Mouse (Mus musculus) hindbrain, embryonic 10.5 days (tissue): Measurements from ENCODE around the gene Slc20a1. TPM values are rescaled to one million over a fixed set of nuclear protein-coding genes. Genes with fewer than 3 reads are reported as not detected.

Source experiments
- DNase-seq: peaks from one replicate; pipeline ENCODE4 v3.0.0-alpha.2; 2017; ENCODE audit warnings: low spot score
- H3K27ac ChIP-seq: fragments of 300-500 bp; sonication (generic); 2 replicates; pipeline ENCODE4 v1.5.1; 2016; ENCODE audit warnings: mild to moderate bottlenecking, moderate library complexity
- H3K27me3 ChIP-seq: fragments of 300-500 bp; sonication (generic); 2 replicates; pipeline ENCODE4 v1.6.1; 2016; ENCODE audit warnings: mild to moderate bottlenecking; ENCODE audit not compliant: poor library complexity, insufficient read depth, severe bottlenecking
- H3K36me3 ChIP-seq: fragments of 300-500 bp; sonication (generic); 2 replicates; pipeline ENCODE4 v1.6.1; 2016; ENCODE audit warnings: mild to moderate bottlenecking, moderate library complexity
- H3K4me1 ChIP-seq: fragments of 300-500 bp; sonication (generic); replicated peaks from 2 replicates; pipeline ENCODE4 v1.6.1; 2016; ENCODE audit warnings: mild to moderate bottlenecking
- H3K4me3 ChIP-seq: fragments of 300-500 bp; sonication (generic); 2 replicates; pipeline ENCODE4 v1.5.1; 2016; ENCODE audit warnings: mild to moderate bottlenecking, moderate library complexity
- H3K9me3 ChIP-seq: fragments of 300-500 bp; sonication (generic); 2 replicates; pipeline ENCODE4 v1.6.1; 2016; ENCODE audit warnings: mild to moderate bottlenecking, moderate library complexity
- WGBS: fragments of 180-500 bp; shearing (Covaris S2); methylation state at CpG from one replicate; pipeline ENCODE4 v1.1.7; 2016; 5-methylcytosine and 5-hydroxymethylcytosine counted together
- polyA plus RNA-seq: library from polyadenylated mRNA; unstranded; fragments of >200 nt; fragmentation: Nextera tagmentation; extraction: Ambion mirVana; gene quantifications from 2 replicates; pipeline ENCODE4 v1.2.1, GENCODE M21; 2016

Slc20a1 gene
- polyA plus RNA-seq = 37.8 and 46.9 TPM in 2 replicates

GRCm38 (mm10) chr2:129198436-129199327, at the start of gene Slc20a1:
TSS of gene Slc20a1 (plus strand) at chr2:129198764.
- under 1% methylated on average over 94 of the region's 96 CpGs for WGBS
- H3K4me3 ChIP-seq = peak within 1 kb of the TSS; percentile 93
- no peaks in the 10 kb centered on the region for H3K27me3 ChIP-seq
- peaks cover 37% of the 10 kb centered on the region for H3K4me1 ChIP-seq
- H3K36me3 ChIP-seq = peaks cover 38% of the 10 kb centered on the region
- H3K9me3 ChIP-seq = no peaks in the 10 kb centered on the region
- peak within 1 kb of the TSS; percentile 98 for H3K27ac ChIP-seq
- peak; percentile 98 for DNase-seq

GRCm38 (mm10) chr2:129148836-129149235, 49.7 kb upstream of the Slc20a1 start:
- Histone ChIP-seq H3K27me3 (no peaks in the 10 kb centered on the region), H3K36me3 (no peaks in the 10 kb centered on the region), H3K4me3 (no peak overlapping the region), H3K4me1 (peaks cover 8% of the 10 kb centered on the region; the same call in 1 of the 2 replicates), H3K27ac (no peak overlapping the region), H3K9me3 (no peaks in the 10 kb centered on the region)
- WGBS = 44% methylated on average over 2 of the region's 2 CpGs
- DNase-seq = peak; percentile 8

GRCm38 (mm10) chr2:129150386-129150785, 48.2 kb upstream of the Slc20a1 start:
- DNase-seq = no peak
- 84% methylated on average over 5 of the region's 5 CpGs for WGBS
- H3K4me1 ChIP-seq = peaks cover 8% of the 10 kb centered on the region; the same call in 1 of the 2 replicates

DNA sequence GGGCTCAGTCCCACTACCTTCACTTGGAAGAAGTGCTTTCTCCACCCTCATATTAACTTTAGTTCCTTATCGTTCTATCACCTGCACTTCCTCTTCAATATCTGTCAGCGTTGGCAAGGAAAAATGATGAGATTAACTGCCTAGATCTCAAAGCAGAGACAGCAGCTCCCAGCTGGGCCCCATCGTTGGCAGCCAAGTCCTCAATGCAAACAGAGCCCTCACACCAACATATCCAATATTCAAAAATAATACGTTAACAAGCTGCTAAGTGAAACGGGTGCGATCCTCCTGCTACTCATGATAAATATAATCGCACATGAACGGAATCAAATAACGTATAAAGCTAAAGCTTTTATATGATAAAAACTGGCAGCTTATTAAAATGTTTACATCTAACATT, 47.5 kb upstream of the Slc20a1 start:
- no peaks in the 10 kb centered on the region for H3K27me3 ChIP-seq
- no peaks in the 10 kb centered on the region for H3K36me3 ChIP-seq
- H3K27ac ChIP-seq = no peak overlapping the region
- H3K4me1 ChIP-seq = peaks cover 8% of the 10 kb centered on the region; the same call in 1 of the 2 replicates
- 93% methylated on average over 9 of the region's 9 CpGs for WGBS
- no peak overlapping the region for H3K4me3 ChIP-seq
- DNase-seq = no peak
- H3K9me3 ChIP-seq = no peaks in the 10 kb centered on the region

More at GRCm38 (mm10) chr2:129150386-129150785, 48.2 kb upstream of the Slc20a1 start:
- H3K4me3 ChIP-seq = no peak overlapping the region
- no peaks in the 10 kb centered on the region for H3K9me3 ChIP-seq
- H3K27ac ChIP-seq = no peak overlapping the region
- H3K27me3 ChIP-seq = no peaks in the 10 kb centered on the region
- H3K36me3 ChIP-seq = no peaks in the 10 kb centered on the region

DNA sequence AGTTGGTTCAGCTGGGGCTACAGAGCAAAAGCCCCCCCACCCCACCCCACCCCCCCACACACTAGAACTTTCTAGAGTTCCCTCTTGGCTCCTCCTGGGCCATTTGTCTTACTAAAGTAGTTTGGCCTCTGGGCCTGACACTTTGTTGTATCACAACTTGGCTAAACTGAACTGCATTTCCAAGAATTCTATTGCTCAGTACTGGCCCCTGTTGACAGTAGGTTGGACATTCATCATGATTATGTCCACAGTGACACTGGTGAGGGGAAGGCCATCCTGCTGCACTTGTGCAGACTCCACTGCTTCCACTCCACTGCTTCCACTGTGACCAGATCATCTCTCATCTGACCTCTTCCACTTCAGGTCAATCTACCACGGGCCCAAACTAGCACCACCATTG, 45.8 kb upstream of the Slc20a1 start:
- H3K4me1 ChIP-seq = peaks cover 8% of the 10 kb centered on the region; the same call in 1 of the 2 replicates
- no peaks in the 10 kb centered on the region for H3K36me3 ChIP-seq
- no peak for DNase-seq
- no peaks in the 10 kb centered on the region for H3K27me3 ChIP-seq
- H3K9me3 ChIP-seq = no peaks in the 10 kb centered on the region
- no peak overlapping the region for H3K27ac ChIP-seq
- WGBS = 78% methylated on average over 1 of the region's 1 CpGs
- no peak overlapping the region for H3K4me3 ChIP-seq

DNA sequence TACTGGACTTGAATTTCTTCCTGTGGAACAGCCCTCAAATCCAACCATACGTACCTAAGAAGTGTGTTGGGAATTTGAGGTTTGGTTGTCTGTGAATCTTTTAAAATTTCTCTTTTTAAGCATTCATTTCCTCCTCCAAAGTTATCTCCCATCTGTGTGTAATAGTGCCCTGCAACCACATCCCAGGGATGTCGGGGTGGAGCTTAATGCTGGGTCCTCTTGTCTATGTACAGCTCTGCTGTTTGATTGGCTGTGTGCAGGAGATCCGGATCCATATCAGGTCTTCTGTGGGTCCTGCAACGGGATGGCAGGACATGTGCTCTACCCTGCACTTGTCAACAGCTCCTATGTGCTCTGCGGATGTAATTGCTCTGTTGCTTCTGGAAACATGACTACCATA, 33.7 kb upstream of the Slc20a1 start:
- WGBS = 79% methylated on average over 5 of the region's 5 CpGs
- H3K4me1 ChIP-seq = peaks cover 8% of the 10 kb centered on the region; the same call in 1 of the 2 replicates
- H3K36me3 ChIP-seq = no peaks in the 10 kb centered on the region
- no peak overlapping the region for H3K4me3 ChIP-seq
- no peaks in the 10 kb centered on the region for H3K27me3 ChIP-seq
- no peak for DNase-seq
- no peaks in the 10 kb centered on the region for H3K9me3 ChIP-seq
- no peak overlapping the region for H3K27ac ChIP-seq

DNA sequence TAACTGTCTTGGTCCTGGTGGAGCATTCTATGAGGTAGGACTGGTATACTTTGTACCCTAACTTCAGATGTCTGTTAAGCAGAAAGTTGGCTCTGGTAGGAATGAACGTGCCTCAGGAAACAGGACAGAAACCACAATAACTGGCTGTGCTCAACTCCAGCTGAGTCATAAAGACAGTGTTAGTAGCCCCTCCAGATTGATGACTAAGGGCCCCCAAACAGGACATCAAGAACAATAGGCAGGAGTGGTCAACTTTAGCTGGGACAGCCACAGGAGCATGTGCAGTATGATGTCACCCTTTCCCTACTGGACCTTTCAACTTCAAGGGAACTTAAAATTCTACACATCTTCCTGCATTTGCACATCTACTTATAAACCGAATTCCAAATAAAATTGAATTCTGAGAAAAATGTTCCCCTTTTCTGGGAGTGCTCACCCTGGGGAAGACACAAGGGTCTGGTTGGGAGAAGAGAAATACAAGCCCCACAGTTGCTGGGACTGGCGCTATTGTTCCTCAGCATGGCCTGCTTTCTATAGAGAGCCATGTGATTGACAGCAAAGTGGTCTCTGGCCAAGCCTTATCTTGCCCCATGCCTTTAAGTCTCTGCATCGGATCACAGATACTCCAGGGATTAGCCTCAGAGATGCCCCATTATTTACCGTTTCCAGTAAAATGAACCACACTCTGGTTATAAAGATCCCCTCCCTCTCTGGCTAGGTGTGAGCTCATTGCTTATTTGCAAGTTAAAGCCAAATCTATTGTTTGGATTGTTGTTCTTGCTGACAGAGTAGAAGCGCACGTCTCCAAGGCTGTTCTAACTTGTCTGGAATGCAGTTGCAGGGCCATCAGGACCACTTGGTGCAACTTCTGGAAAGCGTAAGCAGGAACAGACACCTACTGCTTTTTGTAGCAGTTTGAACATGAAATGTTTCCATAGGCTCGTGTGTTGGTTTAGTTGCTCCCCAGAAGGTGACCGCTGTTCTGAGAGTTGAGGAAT, 31.8 kb upstream of the Slc20a1 start:
- Histone ChIP-seq H3K36me3 (no peaks in the 10 kb centered on the region), H3K27ac (no peak overlapping the region), H3K27me3 (no peaks in the 10 kb centered on the region), H3K9me3 (no peaks in the 10 kb centered on the region), H3K4me3 (no peak overlapping the region), H3K4me1 (peaks cover 8% of the 10 kb centered on the region; the same call in 1 of the 2 replicates)
- WGBS = 74% methylated on average over 10 of the region's 10 CpGs
- no peak for DNase-seq

- WGBS = 47% methylated on average over 10 of the region's 10 CpGs
- H3K27me3 ChIP-seq = no peaks in the 10 kb centered on the region
- no peaks in the 10 kb centered on the region for H3K36me3 ChIP-seq
- no peak overlapping the region for H3K4me3 ChIP-seq
- H3K27ac ChIP-seq = no peak overlapping the region
- H3K4me1 ChIP-seq = peaks cover 5% of the 10 kb centered on the region
- DNase-seq = no peak
- no peaks in the 10 kb centered on the region for H3K9me3 ChIP-seq
These were observed 25.2 kb upstream of the Slc20a1 start for GRCm38 (mm10) chr2:129173386-129173785.

DNA sequence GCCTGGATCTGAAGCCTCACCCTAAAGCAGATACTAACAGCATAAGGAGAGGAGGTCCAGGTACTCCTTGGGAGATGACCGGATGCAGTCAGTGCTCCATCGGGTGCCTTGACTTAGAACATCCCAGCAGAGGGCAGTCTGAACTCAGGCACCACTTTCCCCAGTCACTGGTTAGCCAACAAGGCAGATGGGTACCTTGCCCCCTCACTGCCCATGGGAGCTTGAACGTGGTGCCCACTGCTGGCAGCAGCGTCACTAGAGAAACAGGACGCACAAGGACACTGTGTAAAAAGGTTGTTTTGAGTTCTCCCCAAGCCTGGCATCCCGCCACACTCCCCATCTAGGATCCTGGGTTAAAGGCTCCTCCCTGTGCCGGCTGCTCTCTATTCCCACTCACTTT, 24.1 kb upstream of the Slc20a1 start:
- 45% methylated on average over 7 of the region's 7 CpGs for WGBS
- Histone ChIP-seq H3K9me3 (no peaks in the 10 kb centered on the region), H3K27ac (no peak overlapping the region), H3K27me3 (no peaks in the 10 kb centered on the region), H3K4me3 (no peak overlapping the region), H3K36me3 (no peaks in the 10 kb centered on the region), H3K4me1 (peaks cover 5% of the 10 kb centered on the region)
- DNase-seq = peak; percentile 27

GRCm38 (mm10) chr2:129175636-129176035, 22.9 kb upstream of the Slc20a1 start:
- no peak overlapping the region for H3K27ac ChIP-seq
- H3K4me3 ChIP-seq = no peak overlapping the region
- H3K9me3 ChIP-seq = no peaks in the 10 kb centered on the region
- H3K27me3 ChIP-seq = no peaks in the 10 kb centered on the region
- no peaks in the 10 kb centered on the region for H3K36me3 ChIP-seq
- no peak for DNase-seq
- WGBS = 71% methylated on average over 2 of the region's 2 CpGs
- peaks cover 5% of the 10 kb centered on the region for H3K4me1 ChIP-seq

- WGBS = 79% methylated on average over 12 of the region's 12 CpGs
- DNase-seq = no peak
- Histone ChIP-seq H3K4me1 (peaks cover 5% of the 10 kb centered on the region), H3K9me3 (no peaks in the 10 kb centered on the region), H3K4me3 (no peak overlapping the region), H3K27ac (no peak overlapping the region), H3K36me3 (no peaks in the 10 kb centered on the region), H3K27me3 (no peaks in the 10 kb centered on the region)
These were observed 21.7 kb upstream of the Slc20a1 start for GRCm38 (mm10) chr2:129176676-129177420.

DNA sequence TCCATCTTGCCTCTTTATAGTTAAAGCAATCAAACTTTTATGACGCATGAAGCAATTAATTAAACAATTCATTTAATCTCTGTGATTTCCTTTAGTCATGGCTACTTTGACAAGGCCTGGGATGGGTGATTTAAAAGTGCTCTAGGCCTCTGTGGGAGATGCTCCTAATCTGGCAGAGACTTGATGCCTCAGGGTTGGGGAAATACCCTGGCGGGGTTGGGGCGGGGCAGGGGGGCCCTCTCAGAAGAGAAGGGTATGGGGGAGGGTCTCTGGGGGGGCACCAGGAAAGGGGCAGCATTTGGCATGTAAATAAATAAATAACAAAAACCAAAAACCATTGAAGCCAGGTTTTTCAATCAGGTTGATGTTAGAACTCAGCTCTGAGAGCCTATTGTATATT, 20.9 kb upstream of the Slc20a1 start:
- H3K27ac ChIP-seq = no peak overlapping the region
- H3K36me3 ChIP-seq = no peaks in the 10 kb centered on the region
- H3K4me1 ChIP-seq = peaks cover 5% of the 10 kb centered on the region
- H3K4me3 ChIP-seq = no peak overlapping the region
- no peak for DNase-seq
- 72% methylated on average over 3 of the region's 3 CpGs for WGBS
- H3K9me3 ChIP-seq = no peaks in the 10 kb centered on the region
- H3K27me3 ChIP-seq = no peaks in the 10 kb centered on the region
